Comparison of ENCODE assay signal across 10 mouse cellular contexts in genomic region chr1:92754793-92755488, GRCm38 (mm10).
DNase-seq lines count a peak whose midpoint lies in the region; ATAC-seq lines count a peak whose summit lies in the region.
"Had no signal": no experiment of that assay in that cellular context is flagged by ENCODE, and none has a peak within 500 bp of the region (broad histone marks: within the 10 kb centered on the region; RNA-seq: fewer than 3 reads in every experiment).

No protein-coding gene starts in this region.

- H3K27me3 ChIP-seq in forebrain, embryonic 14.5 days (replicated peaks; ENCODE audit: control insufficient read depth, insufficient read depth, low read length), result no peaks in the 10 kb centered on the region
- H3K27me3 ChIP-seq in forebrain, embryonic 11.5 days (ENCODE audit: control insufficient read depth, insufficient read depth, low read length), result no peaks in the 10 kb centered on the region
- no peaks in the 10 kb centered on the region for H3K27me3 ChIP-seq in embryonic facial prominence, embryonic 14.5 days (replicated peaks; ENCODE audit: control insufficient read depth, insufficient read depth, low read length)

- H3K36me3 ChIP-seq in forebrain, embryonic 14.5 days (ENCODE audit: control insufficient read depth, insufficient read depth, low read length), result no peaks in the 10 kb centered on the region
- no peaks in the 10 kb centered on the region for H3K36me3 ChIP-seq in forebrain, embryonic 11.5 days (ENCODE audit: control insufficient read depth, insufficient read depth, low read length)
- no peaks in the 10 kb centered on the region for H3K36me3 ChIP-seq in embryonic facial prominence, embryonic 14.5 days (ENCODE audit: control insufficient read depth, insufficient read depth, low read length)

- no peaks in the 10 kb centered on the region for H3K9me3 ChIP-seq in forebrain, embryonic 14.5 days (replicated peaks; ENCODE audit: control insufficient read depth, low read length)
- H3K9me3 ChIP-seq in forebrain, embryonic 11.5 days (ENCODE audit: control insufficient read depth, low read length), result no peaks in the 10 kb centered on the region
- H3K9me3 ChIP-seq in embryonic facial prominence, embryonic 14.5 days (ENCODE audit: control insufficient read depth, low read length), result no peaks in the 10 kb centered on the region

- H3K27ac ChIP-seq in forebrain, embryonic 14.5 days (ENCODE audit: low read depth, low read length), result peak overlapping the region; percentile 17; the same call in 1 of the 2 replicates
- H3K27ac ChIP-seq in forebrain, embryonic 11.5 days (ENCODE audit: low read depth, low read length), result no peak overlapping the region
- H3K27ac ChIP-seq in embryonic facial prominence, embryonic 14.5 days (replicated peaks; ENCODE audit: low read depth, low read length), result no peak overlapping the region

- ATAC-seq in forebrain, embryonic 14.5 days, result peak; percentile 38; the same call in 1 of the 2 replicates
- no peak for ATAC-seq in forebrain, embryonic 11.5 days (replicated peaks; ENCODE audit: low FRiP score)
- ATAC-seq in embryonic facial prominence, embryonic 14.5 days (ENCODE audit: low read depth), result peak; percentile 58
- peak; percentile 77 for ATAC-seq in megakaryocyte, adult 5-6 weeks (ENCODE audit: poor library complexity, severe bottlenecking)
- ATAC-seq: CD4-positive, CD25-positive, alpha-beta regulatory T cell, adult 4 months had no signal

- no peak overlapping the region for H3K9ac ChIP-seq in forebrain, embryonic 14.5 days (ENCODE audit: low read length)
- no peak overlapping the region for H3K9ac ChIP-seq in forebrain, embryonic 11.5 days (ENCODE audit: low read length)
- H3K9ac ChIP-seq in embryonic facial prominence, embryonic 14.5 days (ENCODE audit: low read depth, low read length), result no peak overlapping the region

- H3K4me3 ChIP-seq in forebrain, embryonic 14.5 days (ENCODE audit: low read depth, low read length), result no peak overlapping the region
- H3K4me3 ChIP-seq in forebrain, embryonic 11.5 days (ENCODE audit: low read depth, low read length), result no peak overlapping the region
- H3K4me3 ChIP-seq in embryonic facial prominence, embryonic 14.5 days (ENCODE audit: low read depth, low read length), result no peak overlapping the region

- WGBS in forebrain, embryonic 14.5 days, result 56% methylated on average over 20 of the region's 20 CpGs
- 79% methylated on average over 20 of the region's 20 CpGs for WGBS in forebrain, embryonic 11.5 days
- 36% methylated on average over 20 of the region's 20 CpGs for WGBS in embryonic facial prominence, embryonic 14.5 days

- no peak overlapping the region for H3K4me2 ChIP-seq in forebrain, embryonic 14.5 days (ENCODE audit: low read length)
- no peak overlapping the region for H3K4me2 ChIP-seq in forebrain, embryonic 11.5 days (ENCODE audit: low read depth, low read length, severe bottlenecking)
- H3K4me2 ChIP-seq in embryonic facial prominence, embryonic 14.5 days (ENCODE audit: low read depth, low read length), result peak overlapping the region; percentile 10; the same call in 1 of the 2 replicates
- H3K4me2 ChIP-seq: heart, embryonic 11.5 days had no signal

- peak; percentile 72 for DNase-seq in forebrain, embryonic 14.5 days (ENCODE audit: low spot score)
- no peak for DNase-seq in forebrain, embryonic 11.5 days (ENCODE audit: low spot score)
- peak; percentile 40 for DNase-seq in right cerebral cortex, postnatal 4 days
- no peak for DNase-seq in right cerebral cortex, postnatal 25 days
- peak; percentile 81 for DNase-seq in embryonic facial prominence, embryonic 14.5 days (ENCODE audit: low spot score)
- no peak for DNase-seq in spleen, adult 12 weeks (ENCODE audit: low spot score)
- no peak for DNase-seq in spleen, postnatal 4 days (ENCODE audit: low spot score in 2 of 2)

- H3K4me1 ChIP-seq in forebrain, embryonic 14.5 days (ENCODE audit: control insufficient read depth, insufficient read depth, low read length), result peaks cover 19% of the 10 kb centered on the region
- H3K4me1 ChIP-seq in forebrain, embryonic 11.5 days (replicated peaks; ENCODE audit: control insufficient read depth, insufficient read depth, low read length), result no peaks in the 10 kb centered on the region
- peaks cover 17% of the 10 kb centered on the region for H3K4me1 ChIP-seq in embryonic facial prominence, embryonic 14.5 days (ENCODE audit: control insufficient read depth, insufficient read depth, low read length)

Comparison
In these comparisons a context has a peak if more than half of its experiments do, and no peak if none do; other contexts are left out.
1. DNase-seq: peak in forebrain, embryonic 14.5 days (single experiment), right cerebral cortex, postnatal 4 days (single experiment) and embryonic facial prominence, embryonic 14.5 days (single experiment); none in forebrain, embryonic 11.5 days (single experiment), right cerebral cortex, postnatal 25 days (single experiment), spleen, adult 12 weeks (single experiment) and spleen, postnatal 4 days (0 of 2).